Mouse (Mus musculus): ENCODE measurements around the gene Crlf3. TPM values are rescaled to one million over a fixed set of nuclear protein-coding genes. Genes with fewer than 3 reads are reported as not detected.
"Not testable (repeated sequence)": the region's sequence is repeated elsewhere in the genome, so short reads cannot be mapped to it uniquely, and the experiment has no call there.

The Crlf3 gene
- polyA plus RNA-seq, 1 experiment: 65.3 TPM

DNA sequence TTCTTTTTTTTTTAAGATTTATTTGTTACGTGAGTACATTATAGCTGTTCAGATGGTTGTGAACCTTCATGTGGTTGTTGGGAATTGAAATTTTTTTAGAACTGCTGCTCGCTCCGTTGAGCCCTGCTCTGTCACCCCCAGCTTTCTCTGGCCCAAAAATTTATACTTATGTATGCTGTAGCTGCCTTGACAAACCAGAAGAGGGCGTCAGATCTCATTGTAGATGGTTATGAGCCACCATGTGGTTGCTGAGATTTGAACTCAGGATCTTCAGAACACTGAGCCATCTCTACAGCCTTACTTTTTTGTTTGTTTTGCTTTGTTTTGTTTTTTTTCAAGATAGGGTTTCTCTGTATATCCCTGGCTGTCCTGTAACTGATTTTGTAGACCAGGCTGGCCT lies 59.5 kb downstream of the Crlf3 start:
- no peak overlapping the region for H3K27ac ChIP-seq (ENCODE audit: control insufficient read depth, insufficient read depth, low read length)
- TF ChIP-seq POLR2A (IDR thresholded peaks at IDR 0.05; ENCODE audit: control insufficient read depth, extremely low read depth, insufficient read depth, low read length, poor library complexity) (no peak), CTCF (IDR thresholded peaks at IDR 0.05; ENCODE audit: borderline replicate concordance, control insufficient read depth, extremely low read depth, insufficient read depth, low read length, poor library complexity) (no peak)
- H3K4me3 ChIP-seq (ENCODE audit: control insufficient read depth, insufficient read depth, low read length): no peak overlapping the region
- no peaks in the 10 kb centered on the region for H3K4me1 ChIP-seq (replicated peaks; ENCODE audit: control insufficient read depth, insufficient read depth, low read length)
- H3K27me3 ChIP-seq (ENCODE audit: control insufficient read depth, insufficient read depth, low read length): no peaks in the 10 kb centered on the region
- peaks cover 79% of the 10 kb centered on the region for H3K36me3 ChIP-seq (ENCODE audit: control insufficient read depth, insufficient read depth, low read length)
- DNase-seq: no peak
- 93% methylated on average over 4 of the region's 4 CpGs for WGBS

DNA sequence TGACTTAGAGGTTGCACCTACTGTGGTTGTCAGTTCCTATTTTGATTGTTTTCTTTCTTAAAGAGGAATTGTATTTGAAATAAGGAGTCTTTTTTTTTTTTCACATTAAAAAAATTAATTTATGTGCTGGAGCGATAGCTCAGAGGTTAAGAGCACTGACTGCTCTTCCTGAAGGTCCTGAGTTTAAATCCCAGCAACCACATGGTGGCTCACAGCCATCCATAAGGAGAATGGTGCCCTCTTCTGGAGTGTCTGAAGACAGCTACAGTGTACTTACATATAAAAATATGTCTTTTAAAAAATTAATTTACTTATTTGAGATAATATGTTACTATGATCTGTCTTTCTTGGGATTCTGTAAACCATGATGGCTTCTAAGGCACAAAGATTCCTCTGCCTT lies 61.0 kb downstream of the Crlf3 start:
- no peak for TF ChIP-seq POLR2A (IDR thresholded peaks at IDR 0.05; ENCODE audit: control insufficient read depth, extremely low read depth, insufficient read depth, low read length, poor library complexity)
- no peak for TF ChIP-seq CTCF (IDR thresholded peaks at IDR 0.05; ENCODE audit: borderline replicate concordance, control insufficient read depth, extremely low read depth, insufficient read depth, low read length, poor library complexity)
- Histone ChIP-seq H3K27ac (ENCODE audit: control insufficient read depth, insufficient read depth, low read length) (no peak overlapping the region), H3K4me1 (replicated peaks; ENCODE audit: control insufficient read depth, insufficient read depth, low read length) (no peaks in the 10 kb centered on the region), H3K4me3 (ENCODE audit: control insufficient read depth, insufficient read depth, low read length) (no peak overlapping the region), H3K27me3 (ENCODE audit: control insufficient read depth, insufficient read depth, low read length) (no peaks in the 10 kb centered on the region), H3K36me3 (ENCODE audit: control insufficient read depth, insufficient read depth, low read length) (peaks cover 79% of the 10 kb centered on the region)
- 100% methylated on average over 1 of the region's 1 CpGs for whole genome bisulfite sequencing
- no peak for DNase-seq

DNA sequence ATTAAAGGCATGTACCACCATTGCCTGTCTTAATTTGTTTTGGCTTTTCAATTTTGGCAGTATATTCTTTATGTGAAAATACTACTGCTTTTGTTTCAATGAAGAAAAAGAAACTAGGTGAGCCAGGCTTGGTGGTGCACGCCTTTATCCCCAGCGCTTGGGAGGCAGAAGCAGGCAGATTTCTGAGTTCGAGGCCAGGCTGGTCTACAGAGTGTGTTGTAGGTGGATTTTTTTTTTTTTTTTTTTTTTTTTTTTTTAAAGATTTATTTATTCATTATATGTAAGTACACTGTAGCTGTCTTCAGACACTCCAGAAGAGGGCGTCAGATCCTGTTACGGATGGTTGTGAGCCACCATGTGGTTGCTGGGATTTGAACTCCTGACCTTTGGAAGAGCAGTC lies 64.3 kb downstream of the Crlf3 start:
- not testable (repeated sequence) for DNase-seq; H3K27ac ChIP-seq (ENCODE audit: control insufficient read depth, insufficient read depth, low read length); H3K4me3 ChIP-seq (ENCODE audit: control insufficient read depth, insufficient read depth, low read length); H3K4me1 ChIP-seq (replicated peaks; ENCODE audit: control insufficient read depth, insufficient read depth, low read length); H3K27me3 ChIP-seq (ENCODE audit: control insufficient read depth, insufficient read depth, low read length)
- H3K36me3 ChIP-seq (ENCODE audit: control insufficient read depth, insufficient read depth, low read length): peaks cover 74% of the 10 kb centered on the region
- 94% methylated on average over 4 of the region's 5 CpGs for WGBS

Other genes starting within 250 kb of the Crlf3 start
- gene Utp6, start 118.6 kb downstream of the Crlf3 start, polyA plus RNA-seq (2012; rRNA removed): 7.8 and 8.2 TPM in 2 replicates
- gene Suz12, start 87.9 kb downstream of the Crlf3 start, polyA plus RNA-seq (2012; rRNA removed): 14.7 and 17.3 TPM in 2 replicates
- 3.6 and 5.1 TPM in 2 replicates for gene Atad5, start 8.4 kb upstream of the Crlf3 start, polyA plus RNA-seq (2012; rRNA removed)
- gene Tefm, start 61.2 kb upstream of the Crlf3 start, polyA plus RNA-seq (2012; rRNA removed): 5.1 and 6.8 TPM in 2 replicates
- 4.5 and 5.1 TPM in 2 replicates for gene Adap2, start 73.1 kb upstream of the Crlf3 start, polyA plus RNA-seq (2012; rRNA removed)
- gene Rnf135, start 102.9 kb upstream of the Crlf3 start, polyA plus RNA-seq (2012; rRNA removed): 4.3 and 4.9 TPM in 2 replicates
- 11.7 and 13.7 TPM in 2 replicates for gene Rhot1, start 128.0 kb upstream of the Crlf3 start, polyA plus RNA-seq (2012; rRNA removed)
- gene Rhbdl3, start 219.9 kb upstream of the Crlf3 start, polyA plus RNA-seq (2012; rRNA removed): 8.7 and 9.6 TPM in 2 replicates

Measured in thymus, adult 2 months (tissue).